Mouse (Mus musculus): ENCODE data around the gene Il27ra. TPM values are rescaled to one million over a fixed set of nuclear protein-coding genes. Genes with fewer than 3 reads are reported as not detected.

The Il27ra gene
- 1.1 and 1.5 TPM in 2 replicates for polyA plus RNA-seq (2011; ENCODE audit: insufficient read length, low read depth, missing spikeins)

DNA sequence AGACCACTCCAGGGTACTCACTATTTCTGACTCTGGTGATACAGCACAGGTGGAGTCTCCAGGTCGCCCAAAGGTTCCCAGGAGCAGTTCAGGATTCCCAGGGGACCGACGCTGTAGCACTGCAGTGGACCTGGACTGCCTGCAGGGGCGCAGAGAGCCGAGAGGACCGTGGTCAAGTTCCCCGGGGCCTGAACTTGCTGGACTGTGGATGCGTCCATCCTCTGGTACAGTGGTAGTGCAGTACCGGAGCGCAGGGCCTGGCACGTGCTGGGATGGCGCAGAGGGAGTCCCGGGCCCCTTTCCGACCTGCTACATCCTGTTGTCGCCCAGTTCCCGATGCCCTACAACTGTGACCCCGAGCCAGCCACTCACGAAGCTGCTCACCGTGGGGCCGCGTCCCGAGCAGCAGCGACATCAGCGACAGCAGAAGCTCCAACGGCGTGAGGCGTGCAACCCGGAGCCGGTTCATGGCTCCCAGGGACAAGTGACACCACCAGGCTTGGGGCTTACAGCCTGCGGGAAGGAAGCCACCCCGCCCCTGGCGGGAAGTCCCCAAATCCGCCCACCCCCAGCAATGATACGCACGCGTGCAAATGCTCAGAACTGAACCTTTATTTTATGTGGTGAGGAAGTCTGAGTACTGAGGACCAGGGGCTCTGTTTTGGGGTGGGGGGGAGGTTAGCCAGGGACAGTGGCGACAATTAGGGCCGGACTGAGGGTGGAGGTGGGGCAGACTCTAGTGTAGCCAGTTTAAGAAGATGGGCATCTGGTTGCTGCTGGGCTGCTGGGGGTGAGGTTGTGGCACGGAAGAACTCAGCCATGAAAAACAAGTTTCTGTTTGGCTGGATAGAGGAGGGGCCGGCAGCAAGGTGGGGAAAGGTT lies at the start of gene Il27ra:
Gene Il27ra, minus strand, starts transcription at position 524 of the 882 bp plus-strand sequence.
- Histone ChIP-seq H3K27ac (ENCODE audit: insufficient read depth, low read length) (no peak within 1 kb of the TSS), H3K4me1 (ENCODE audit: control insufficient read depth, insufficient read depth, low read length) (peaks cover 2% of the 10 kb centered on the region; the same call in 1 of the 2 replicates), H3K4me3 (ENCODE audit: insufficient read depth, low read length) (peak within 1 kb of the TSS; percentile 21; the same call in 1 of the 2 replicates)
- TF ChIP-seq POLR2A (IDR thresholded peaks at IDR 0.05; ENCODE audit: low read depth, low read length) (no peak), CTCF (IDR thresholded peaks at IDR 0.05; ENCODE audit: borderline replicate concordance, insufficient read depth, low read length) (peak; percentile 61; the same call in 1 of the 2 replicates)

DNA sequence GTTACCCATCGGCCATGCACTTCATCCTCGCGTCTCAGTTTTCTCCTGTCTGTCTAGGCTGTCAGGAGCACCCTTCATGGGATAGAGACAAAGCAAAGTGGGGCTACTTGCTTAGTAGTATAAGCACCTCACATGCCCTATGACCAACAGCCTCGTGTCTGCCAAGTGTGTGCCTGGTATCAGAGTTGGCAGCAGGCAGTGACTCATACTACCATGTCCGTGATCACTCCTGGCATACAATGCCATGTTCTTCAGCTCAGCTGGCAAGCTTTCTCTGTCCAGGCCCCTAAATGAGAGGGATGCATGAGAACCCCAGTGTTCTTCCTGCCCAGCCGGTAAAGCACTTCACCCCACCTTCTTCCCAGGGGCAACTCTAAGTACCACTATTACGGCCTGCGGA lies 48.2 kb upstream of the Il27ra start:
- TF ChIP-seq CTCF (IDR thresholded peaks at IDR 0.05; ENCODE audit: borderline replicate concordance, insufficient read depth, low read length) (no peak), POLR2A (IDR thresholded peaks at IDR 0.05; ENCODE audit: low read depth, low read length) (no peak)
- H3K4me1 ChIP-seq (ENCODE audit: control insufficient read depth, insufficient read depth, low read length): no peaks in the 10 kb centered on the region
- H3K27ac ChIP-seq (ENCODE audit: insufficient read depth, low read length): no peak overlapping the region
- H3K4me3 ChIP-seq (ENCODE audit: insufficient read depth, low read length): no peak overlapping the region

DNA sequence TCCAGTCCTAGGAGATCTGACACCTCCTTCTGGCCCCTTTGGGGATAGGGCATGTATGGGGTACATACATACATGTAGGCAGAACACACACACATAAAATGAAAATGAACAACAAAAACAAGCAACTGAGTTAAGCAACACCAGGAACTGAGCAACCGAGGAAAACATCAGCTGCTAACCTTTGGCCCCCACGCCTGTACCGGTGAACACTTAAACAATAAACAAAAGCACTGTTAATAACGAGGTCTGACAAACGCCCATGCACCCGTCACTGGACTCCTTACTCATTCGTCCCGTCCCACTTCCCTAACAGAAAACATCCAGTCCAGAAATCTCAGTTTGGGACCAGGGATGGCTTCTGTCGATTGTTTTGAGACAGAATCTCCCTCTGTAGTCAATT lies 46.9 kb upstream of the Il27ra start:
- TF ChIP-seq POLR2A (IDR thresholded peaks at IDR 0.05; ENCODE audit: low read depth, low read length) (no peak), CTCF (IDR thresholded peaks at IDR 0.05; ENCODE audit: borderline replicate concordance, insufficient read depth, low read length) (no peak)
- H3K4me3 ChIP-seq (ENCODE audit: insufficient read depth, low read length): no peak overlapping the region
- no peaks in the 10 kb centered on the region for H3K4me1 ChIP-seq (ENCODE audit: control insufficient read depth, insufficient read depth, low read length)

DNA sequence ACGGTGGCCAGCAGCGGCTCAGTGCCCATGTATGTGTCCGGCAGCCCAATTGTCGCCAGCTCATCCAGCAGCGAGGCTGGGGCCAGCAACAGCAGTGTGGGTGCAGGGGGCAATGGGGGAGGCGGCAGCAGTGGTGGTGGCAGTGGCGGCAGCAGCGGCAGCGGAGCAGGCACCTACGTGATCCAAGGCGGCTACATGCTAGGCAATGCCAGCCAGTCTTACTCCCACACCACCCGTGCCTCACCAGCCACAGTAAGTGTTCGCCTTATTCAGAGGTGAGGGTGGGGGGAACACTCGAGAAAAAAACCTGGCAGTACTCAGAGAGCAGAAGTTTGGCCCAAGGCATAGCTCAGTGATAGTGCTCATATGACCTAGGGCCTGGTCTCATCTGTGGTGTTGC lies 45.4 kb upstream of the Il27ra start:
- no peak for TF ChIP-seq POLR2A (IDR thresholded peaks at IDR 0.05; ENCODE audit: low read depth, low read length)
- no peak for TF ChIP-seq CTCF (IDR thresholded peaks at IDR 0.05; ENCODE audit: borderline replicate concordance, insufficient read depth, low read length)
- Histone ChIP-seq H3K4me1 (ENCODE audit: control insufficient read depth, insufficient read depth, low read length) (no peaks in the 10 kb centered on the region), H3K27ac (ENCODE audit: insufficient read depth, low read length) (no peak overlapping the region), H3K4me3 (ENCODE audit: insufficient read depth, low read length) (no peak overlapping the region)

More for the DNA sequence above, 46.9 kb upstream of the Il27ra start:
- no peak overlapping the region for H3K27ac ChIP-seq (ENCODE audit: insufficient read depth, low read length)

DNA sequence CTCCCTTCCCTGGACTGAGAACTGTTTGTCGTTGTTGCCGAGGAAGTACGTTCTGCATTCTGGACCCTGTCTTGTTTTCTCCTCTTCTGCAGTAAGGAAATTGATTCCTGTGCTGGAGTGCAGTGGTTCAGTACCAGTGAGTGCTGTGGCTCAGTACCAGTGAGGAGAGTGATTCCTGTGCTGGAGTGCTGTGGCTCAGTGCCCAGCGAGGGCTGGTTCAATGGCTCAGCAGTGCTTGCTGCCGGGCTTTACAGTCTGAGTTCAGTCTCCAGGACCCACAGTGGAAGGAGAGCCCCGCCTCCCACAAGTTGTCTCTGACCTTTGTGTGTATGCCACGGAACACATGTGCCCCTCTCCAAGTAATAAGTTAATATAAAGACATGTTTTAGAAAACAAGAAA lies 44.8 kb upstream of the Il27ra start:
- TF ChIP-seq POLR2A (IDR thresholded peaks at IDR 0.05; ENCODE audit: low read depth, low read length): no peak
- no peak for TF ChIP-seq CTCF (IDR thresholded peaks at IDR 0.05; ENCODE audit: borderline replicate concordance, insufficient read depth, low read length)
- Histone ChIP-seq H3K4me1 (ENCODE audit: control insufficient read depth, insufficient read depth, low read length) (no peaks in the 10 kb centered on the region), H3K27ac (ENCODE audit: insufficient read depth, low read length) (no peak overlapping the region), H3K4me3 (ENCODE audit: insufficient read depth, low read length) (no peak overlapping the region)

DNA sequence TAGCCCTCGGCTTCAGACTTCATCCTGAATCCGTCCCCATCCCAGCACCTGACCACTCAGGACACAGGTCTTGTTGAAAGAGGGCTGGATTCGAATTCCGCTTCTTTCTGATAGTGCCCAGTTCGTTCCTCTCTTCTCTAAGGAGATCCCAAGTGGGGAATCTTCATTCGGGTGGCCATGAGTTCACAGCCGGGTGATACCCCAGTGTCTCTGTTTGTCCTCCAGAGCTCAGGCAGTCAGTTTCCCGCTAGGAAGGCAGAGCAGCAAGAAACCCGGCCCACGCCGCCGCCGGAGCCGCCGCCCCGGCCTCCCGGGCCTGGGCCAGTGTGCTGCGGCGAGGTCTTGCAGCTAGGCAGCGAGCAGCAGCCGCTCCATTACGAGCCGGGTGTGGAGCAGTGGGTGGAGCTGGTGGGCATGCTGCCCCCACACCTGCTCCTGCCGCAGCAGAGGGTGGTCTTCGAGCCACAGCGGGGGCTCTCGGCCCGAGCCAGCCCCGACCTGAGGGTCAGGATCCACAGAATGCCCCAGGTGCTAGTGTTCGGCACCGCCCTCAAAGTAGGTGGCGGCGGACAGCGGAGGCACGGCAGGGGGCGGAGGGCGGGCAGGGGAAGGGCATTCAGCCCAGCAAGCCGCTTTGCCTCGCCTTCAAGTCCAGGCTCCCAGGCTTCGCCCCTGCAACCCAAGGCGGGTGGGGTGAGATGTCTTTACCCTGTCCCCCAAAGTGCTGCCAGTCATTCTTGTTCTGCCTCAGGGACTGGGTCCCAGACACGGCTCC lies 42.1 kb upstream of the Il27ra start:
- TF ChIP-seq CTCF (IDR thresholded peaks at IDR 0.05; ENCODE audit: borderline replicate concordance, insufficient read depth, low read length) (no peak), POLR2A (IDR thresholded peaks at IDR 0.05; ENCODE audit: low read depth, low read length) (no peak)
- no peak overlapping the region for H3K27ac ChIP-seq (ENCODE audit: insufficient read depth, low read length)
- H3K4me3 ChIP-seq (ENCODE audit: insufficient read depth, low read length): no peak overlapping the region
- H3K4me1 ChIP-seq (ENCODE audit: control insufficient read depth, insufficient read depth, low read length): no peaks in the 10 kb centered on the region

DNA sequence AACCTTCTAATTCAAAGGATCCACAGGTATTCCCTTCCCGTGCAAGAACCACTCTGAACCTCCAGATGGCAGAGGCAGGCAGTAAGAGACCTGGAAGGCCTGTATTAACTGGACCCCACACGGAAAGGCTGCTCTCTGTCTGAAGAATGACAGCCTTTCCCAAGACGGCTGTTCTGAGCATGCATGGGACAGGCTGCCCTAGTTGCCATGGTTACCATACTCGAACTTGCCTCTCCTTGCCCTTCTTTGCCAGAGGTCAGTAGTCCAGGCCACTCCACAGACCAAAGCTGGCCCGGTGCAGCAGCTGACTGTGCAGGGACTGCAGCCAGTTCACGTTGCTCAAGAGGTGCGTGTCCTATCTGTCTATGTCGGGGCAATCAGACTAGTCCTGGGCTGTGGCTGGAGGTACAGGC lies 41.4 kb upstream of the Il27ra start:
- Histone ChIP-seq H3K27ac (ENCODE audit: insufficient read depth, low read length) (no peak overlapping the region), H3K4me3 (ENCODE audit: insufficient read depth, low read length) (no peak overlapping the region), H3K4me1 (ENCODE audit: control insufficient read depth, insufficient read depth, low read length) (no peaks in the 10 kb centered on the region)
- TF ChIP-seq CTCF (IDR thresholded peaks at IDR 0.05; ENCODE audit: borderline replicate concordance, insufficient read depth, low read length) (no peak), POLR2A (IDR thresholded peaks at IDR 0.05; ENCODE audit: low read depth, low read length) (no peak)

DNA sequence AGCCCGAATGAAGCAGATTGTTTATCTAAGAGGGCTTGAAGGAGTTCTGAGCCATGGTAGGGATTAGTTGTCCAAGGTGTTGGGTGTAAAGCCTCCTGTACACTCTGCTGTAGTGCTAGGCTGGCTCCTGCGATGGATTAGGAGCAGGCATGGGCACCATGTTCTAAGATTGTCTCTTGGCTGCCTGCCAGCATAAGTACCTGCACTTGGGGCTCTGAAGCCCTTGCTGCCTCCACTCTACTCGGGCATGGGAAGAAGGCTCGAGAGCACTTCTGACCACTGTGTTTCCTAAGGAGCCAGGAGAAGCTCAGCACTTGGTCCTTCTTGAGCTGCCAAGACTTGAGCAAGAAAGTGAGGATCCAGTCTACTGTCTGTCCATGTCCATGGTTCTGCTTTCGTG lies 36.8 kb upstream of the Il27ra start:
- Histone ChIP-seq H3K4me3 (ENCODE audit: insufficient read depth, low read length) (no peak overlapping the region), H3K27ac (ENCODE audit: insufficient read depth, low read length) (no peak overlapping the region), H3K4me1 (ENCODE audit: control insufficient read depth, insufficient read depth, low read length) (no peaks in the 10 kb centered on the region)
- no peak for TF ChIP-seq CTCF (IDR thresholded peaks at IDR 0.05; ENCODE audit: borderline replicate concordance, insufficient read depth, low read length)
- no peak for TF ChIP-seq POLR2A (IDR thresholded peaks at IDR 0.05; ENCODE audit: low read depth, low read length)

DNA sequence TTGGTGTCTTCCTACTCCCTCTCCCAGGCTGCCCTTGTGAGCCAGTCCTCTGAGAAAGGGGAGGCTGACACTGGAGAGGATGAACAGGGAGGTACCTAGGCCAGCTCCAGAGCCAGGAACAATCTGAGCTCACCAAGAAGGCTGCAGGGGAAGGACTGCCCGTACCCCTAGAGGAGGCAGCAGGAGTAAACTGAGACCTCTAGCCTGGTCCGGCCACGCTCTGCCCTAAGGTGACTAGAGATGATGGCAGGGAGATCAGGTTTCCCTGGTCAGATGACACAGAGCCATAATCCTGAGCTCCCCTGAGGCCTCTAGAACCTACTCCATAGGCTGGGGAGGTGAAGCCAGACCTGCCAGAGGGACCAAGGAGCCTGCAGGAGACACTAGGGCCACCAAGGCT lies 34.5 kb upstream of the Il27ra start:
- TF ChIP-seq CTCF (IDR thresholded peaks at IDR 0.05; ENCODE audit: borderline replicate concordance, insufficient read depth, low read length) (no peak), POLR2A (IDR thresholded peaks at IDR 0.05; ENCODE audit: low read depth, low read length) (no peak)
- H3K4me3 ChIP-seq (ENCODE audit: insufficient read depth, low read length): no peak overlapping the region
- no peak overlapping the region for H3K27ac ChIP-seq (ENCODE audit: insufficient read depth, low read length)
- no peaks in the 10 kb centered on the region for H3K4me1 ChIP-seq (ENCODE audit: control insufficient read depth, insufficient read depth, low read length)

All from embryonic fibroblast, embryonic 13.5 days (primary cell).